Mouse (Mus musculus) spleen, adult 2 months (tissue): Measurements from ENCODE around the gene Eif4g1.

Experiments used
- CTCF ChIP-seq: fragments of 200-500 bp; IDR thresholded peaks from 2 replicates; pipeline ENCODE4 v1.5.1; 2011; ENCODE audit warnings: mild to moderate bottlenecking, inconsistent platforms; ENCODE audit not compliant: insufficient read depth, insufficient read length, insufficient replicate concordance; ENCODE audit errors: extremely low read depth
- POLR2A ChIP-seq: fragments of 200-500 bp; IDR thresholded peaks from 2 replicates; pipeline ENCODE4 v1.6.1; 2011; ENCODE audit warnings: low read depth, low read length, inconsistent platforms

DNA sequence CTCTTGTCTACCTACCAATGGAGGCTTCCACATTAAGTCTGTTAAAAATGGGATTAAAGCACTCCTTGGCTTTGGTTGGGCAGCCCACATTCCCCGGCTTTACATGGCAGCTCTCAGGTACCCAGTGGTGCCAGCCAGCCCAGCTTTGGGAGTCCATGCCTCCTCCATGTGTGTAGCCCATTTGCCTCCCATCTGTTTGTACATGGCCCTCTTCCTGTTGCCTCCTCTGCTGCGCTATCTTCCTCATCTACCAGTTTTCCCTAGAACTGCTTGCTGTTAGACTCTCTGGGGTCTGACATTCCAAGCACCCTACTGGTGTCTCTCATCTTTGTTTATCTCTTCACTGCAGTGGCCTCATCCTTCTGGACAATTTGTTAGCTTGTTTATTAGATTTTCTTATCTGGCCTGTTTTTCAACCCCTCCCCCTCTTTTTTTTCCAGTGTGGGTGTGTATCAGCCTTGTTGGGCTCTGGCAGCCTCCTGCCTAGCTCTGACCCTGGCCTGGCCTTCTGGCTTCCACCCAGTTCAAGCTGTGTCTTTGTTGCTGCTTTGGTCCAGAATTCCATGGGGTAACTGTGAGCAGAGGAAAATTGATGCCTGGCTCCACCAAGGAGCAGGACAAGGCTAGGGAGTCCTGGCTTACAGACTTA lies 38.4 kb downstream of the Eif4g1 start:
- TF ChIP-seq POLR2A, result no peak
- no peak for TF ChIP-seq CTCF
